Mouse (Mus musculus) ovary, postnatal 10 days (tissue): ENCODE data around the gene Rps24.

ENCODE experiments used
- DNase-seq: peaks from one replicate; pipeline ENCODE4 v3.0.0; 2022; ENCODE audit warnings: low spot score

The Rps24 gene

GRCm38 (mm10) chr14:24512527-24513161, 25.7 kb downstream of the Rps24 start:
- DNase-seq: no peak

DNA sequence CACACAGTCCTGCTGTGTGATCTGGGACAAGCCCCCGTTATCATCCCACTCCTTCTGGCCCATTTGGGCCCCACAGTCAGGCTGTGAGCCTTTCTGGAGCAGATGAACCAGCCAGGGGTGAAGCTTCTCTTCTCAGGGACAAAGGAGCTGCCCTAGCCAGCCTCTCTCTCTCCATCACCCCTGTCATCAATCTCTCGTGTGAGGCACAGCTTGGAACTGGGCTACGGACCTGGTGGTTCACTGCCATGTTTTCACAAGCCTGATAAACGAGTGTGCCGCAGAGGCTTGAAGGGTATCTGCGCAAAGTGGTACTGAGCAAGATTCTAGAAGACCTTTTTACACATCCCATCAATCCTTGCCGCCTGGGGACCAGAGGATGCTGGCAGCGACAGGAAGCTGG, 34.7 kb downstream of the Rps24 start:
- DNase-seq: no peak

GRCm38 (mm10) chr14:24525137-24525536, 38.2 kb downstream of the Rps24 start:
- DNase-seq: no peak

DNA sequence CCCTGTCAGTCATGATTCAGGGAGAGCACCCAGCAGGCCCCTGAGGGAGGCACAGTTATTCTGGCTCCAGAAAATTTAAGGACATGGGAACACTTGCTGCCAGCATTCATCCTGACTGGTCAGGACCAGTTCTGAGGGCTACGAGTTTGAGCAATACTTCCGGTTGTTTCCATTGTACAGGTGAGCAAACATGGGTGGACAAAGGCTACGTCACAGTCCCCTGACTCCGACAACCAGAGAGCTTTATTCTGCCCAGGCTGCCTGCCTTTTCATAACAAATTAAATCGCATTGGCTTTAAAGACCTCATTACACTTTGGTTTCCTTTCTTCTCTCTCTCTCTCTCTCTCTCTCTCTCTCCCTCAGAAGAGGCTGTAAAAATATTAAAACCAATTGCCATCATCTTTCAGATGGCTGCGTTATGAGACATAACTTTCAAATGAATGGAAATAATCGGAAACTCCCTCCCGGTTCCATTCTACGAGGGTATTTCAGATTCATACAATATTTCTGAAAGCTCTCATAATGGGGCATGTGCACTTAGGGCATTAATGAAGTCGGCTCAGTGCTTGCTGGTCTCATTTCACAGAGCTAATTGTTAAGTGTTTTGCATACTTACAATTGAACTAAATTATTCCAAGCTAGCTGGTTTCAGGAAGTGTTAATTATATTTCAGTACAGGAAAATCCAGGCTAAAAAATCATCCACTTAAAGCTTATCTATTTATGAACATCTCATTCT, 38.9 kb downstream of the Rps24 start:
- no peak for DNase-seq

DNA sequence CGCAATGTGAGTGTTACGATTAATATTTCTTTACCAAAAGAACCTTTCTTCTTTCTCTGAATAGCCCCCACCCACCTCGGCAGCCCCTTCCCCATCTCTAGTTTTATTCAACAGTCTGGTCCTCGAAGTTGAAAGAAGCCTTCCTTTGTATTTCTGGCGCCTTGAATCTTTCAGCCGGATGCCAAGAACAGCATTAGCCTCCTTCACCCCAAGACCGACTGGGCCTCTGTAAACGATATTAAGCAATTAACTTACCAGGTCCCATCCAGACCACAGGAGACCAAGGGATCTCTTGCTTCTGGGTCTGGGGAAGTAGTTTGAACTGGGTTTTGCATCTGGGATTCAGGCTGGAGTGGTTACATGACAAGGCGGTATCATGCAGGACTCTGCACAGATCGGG, 39.5 kb downstream of the Rps24 start:
- no peak for DNase-seq

GRCm38 (mm10) chr14:24530228-24530627, 43.3 kb downstream of the Rps24 start:
- DNase-seq: no peak

GRCm38 (mm10) chr14:24534865-24535545, 48.1 kb downstream of the Rps24 start:
- no peak for DNase-seq

- DNase-seq: no peak
Observed at GRCm38 (mm10) chr14:24542901-24543300, 56.0 kb downstream of the Rps24 start.

GRCm38 (mm10) chr14:24544057-24544456, 57.1 kb downstream of the Rps24 start:
- DNase-seq: no peak
